Mouse (Mus musculus) liver, embryonic 13.5 days (tissue): Measurements from ENCODE around the gene Olfr1413. TPM values are rescaled to one million over a fixed set of nuclear protein-coding genes. Genes with fewer than 3 reads are reported as not detected.

Experiments
- ATAC-seq: fragments of 200-750 bp; cut with Nextera tagmentation; 2 replicates; pipeline ENCODE4 v1.8.0; 2017; ENCODE audit warnings: low read depth, mild to moderate bottlenecking, moderate number of reproducible peaks, moderate library complexity
- DNase-seq: peaks from one replicate; pipeline ENCODE4 v3.0.0; 2022
- H3K27ac ChIP-seq: fragments of 300-500 bp; sonication (generic); 2 replicates; pipeline ENCODE4 v1.5.1; 2015; ENCODE audit warnings: moderate library complexity, mild to moderate bottlenecking, inconsistent platforms
- H3K27me3 ChIP-seq: fragments of 300-500 bp; sonication (generic); 2 replicates; pipeline ENCODE4 v1.6.1; 2015; ENCODE audit warnings: mild to moderate bottlenecking, inconsistent platforms
- H3K36me3 ChIP-seq: fragments of 300-500 bp; sonication (generic); 2 replicates; pipeline ENCODE4 v1.6.1; 2015; ENCODE audit warnings: mild to moderate bottlenecking, inconsistent platforms
- H3K4me1 ChIP-seq: fragments of 300-500 bp; sonication (generic); replicated peaks from 2 replicates; pipeline ENCODE4 v1.6.1; 2015; ENCODE audit warnings: inconsistent platforms
- H3K4me2 ChIP-seq: fragments of 300-500 bp; sonication (generic); 2 replicates; pipeline ENCODE4 v1.6.1; 2015; ENCODE audit warnings: inconsistent platforms, mild to moderate bottlenecking, moderate library complexity
- H3K4me3 ChIP-seq: fragments of 300-500 bp; sonication (generic); replicated peaks from 2 replicates; pipeline ENCODE4 v1.5.1; 2015; ENCODE audit warnings: mild to moderate bottlenecking, inconsistent platforms
- H3K9ac ChIP-seq: fragments of 300-500 bp; sonication (generic); 2 replicates; pipeline ENCODE4 v1.6.1; 2015; ENCODE audit warnings: mild to moderate bottlenecking, inconsistent platforms
- H3K9me3 ChIP-seq: fragments of 300-500 bp; sonication (generic); replicated peaks from 2 replicates; pipeline ENCODE4 v1.6.1; 2016; ENCODE audit warnings: inconsistent platforms
- WGBS: fragments of 180-500 bp; shearing (Covaris S2); methylation state at CpG from one replicate; pipeline ENCODE4 v1.1.7; 2015; ENCODE audit not compliant: insufficient replicate concordance; 5-methylcytosine and 5-hydroxymethylcytosine counted together
- polyA plus RNA-seq: library from polyadenylated mRNA; unstranded; fragments of >200 nt; fragmentation: Nextera tagmentation; extraction: Ambion mirVana; gene quantifications from 2 replicates; pipeline ENCODE4 v1.2.1, GENCODE M21; 2015

Gene Olfr1413
- not detected in 2 replicates for polyA plus RNA-seq

GRCm38 (mm10) chr1:92571022-92571421 lies at the start of gene Olfr1413:
Gene Olfr1413, plus strand, starts transcription at chr1:92571322.
- Histone ChIP-seq H3K27ac (no peak within 1 kb of the TSS), H3K4me2 (no peak within 1 kb of the TSS), H3K4me1 (no peaks in the 10 kb centered on the region), H3K9me3 (no peaks in the 10 kb centered on the region), H3K27me3 (no peaks in the 10 kb centered on the region), H3K36me3 (no peaks in the 10 kb centered on the region), H3K9ac (no peak within 1 kb of the TSS), H3K4me3 (no peak within 1 kb of the TSS)
- WGBS, result 55% methylated on average over 3 of the region's 3 CpGs
- ATAC-seq, result no peak
- DNase-seq, result no peak

DNA sequence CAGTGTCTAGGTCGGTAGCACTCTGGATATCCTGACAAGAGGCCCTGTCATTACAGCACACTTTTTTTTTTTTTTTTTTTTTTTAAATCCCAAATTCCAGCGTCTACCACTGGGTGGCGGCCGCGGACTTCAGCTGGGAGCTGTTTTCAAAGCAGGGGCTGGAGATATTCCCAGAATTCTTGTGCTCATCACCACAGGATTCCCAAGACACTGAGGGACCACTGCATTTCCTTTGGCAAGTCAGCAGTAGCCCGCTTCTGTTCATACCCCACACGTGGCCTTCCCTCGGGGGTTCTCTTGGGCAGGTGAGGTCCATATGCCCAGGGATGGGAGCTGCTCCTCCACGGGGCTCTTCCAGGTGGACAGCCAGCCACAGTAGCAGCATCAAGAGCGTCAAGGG lies 49.7 kb upstream of the Olfr1413 start:
- ATAC-seq (no peak), DNase-seq (no peak)
- 11% methylated on average over 10 of the region's 10 CpGs for WGBS
- Histone ChIP-seq H3K4me3 (no peak overlapping the region), H3K4me1 (no peaks in the 10 kb centered on the region), H3K9me3 (no peaks in the 10 kb centered on the region), H3K27me3 (no peaks in the 10 kb centered on the region), H3K4me2 (no peak overlapping the region), H3K36me3 (no peaks in the 10 kb centered on the region), H3K9ac (no peak overlapping the region), H3K27ac (no peak overlapping the region)

DNA sequence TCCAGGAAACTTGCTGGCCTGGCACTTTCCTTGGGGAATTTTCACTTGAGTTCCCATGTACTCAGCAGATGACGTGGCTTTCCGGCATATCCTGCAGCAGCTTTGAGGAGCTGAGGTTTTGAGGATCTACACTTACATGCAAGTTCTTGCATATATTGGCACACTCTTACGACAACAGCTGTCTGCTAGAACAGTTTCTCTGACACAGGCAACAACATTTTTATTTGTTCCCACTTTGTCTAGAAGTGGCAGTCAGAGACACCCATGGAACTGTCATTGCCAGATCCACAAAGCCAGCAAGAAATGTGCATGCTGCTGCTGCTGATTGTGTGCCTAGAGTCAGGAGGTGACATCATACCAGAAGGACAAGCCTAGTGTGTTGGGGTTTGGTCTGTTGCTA lies 47.4 kb upstream of the Olfr1413 start:
- WGBS, result 73% methylated on average over 3 of the region's 3 CpGs
- H3K27me3 ChIP-seq, result no peaks in the 10 kb centered on the region
- no peak overlapping the region for H3K9ac ChIP-seq
- ATAC-seq (no peak), DNase-seq (no peak)
- no peaks in the 10 kb centered on the region for H3K36me3 ChIP-seq
- no peak overlapping the region for H3K27ac ChIP-seq
- H3K9me3 ChIP-seq, result no peaks in the 10 kb centered on the region
- no peak overlapping the region for H3K4me3 ChIP-seq
- H3K4me2 ChIP-seq, result no peak overlapping the region
- no peaks in the 10 kb centered on the region for H3K4me1 ChIP-seq

- DNase-seq, result no peak
- Histone ChIP-seq H3K27ac (no peak overlapping the region), H3K9me3 (no peaks in the 10 kb centered on the region), H3K27me3 (no peaks in the 10 kb centered on the region), H3K4me1 (no peaks in the 10 kb centered on the region), H3K4me2 (no peak overlapping the region), H3K4me3 (no peak overlapping the region), H3K9ac (no peak overlapping the region), H3K36me3 (no peaks in the 10 kb centered on the region)
- WGBS, result 32% methylated on average over 5 of the region's 5 CpGs
- ATAC-seq, result no peak
Measured at GRCm38 (mm10) chr1:92536972-92537371, 34.1 kb upstream of the Olfr1413 start.

- ATAC-seq (no peak), DNase-seq (no peak)
- no peak overlapping the region for H3K27ac ChIP-seq
- H3K4me2 ChIP-seq, result no peak overlapping the region
- no peaks in the 10 kb centered on the region for H3K36me3 ChIP-seq
- WGBS, result 33% methylated on average over 2 of the region's 2 CpGs
- no peak overlapping the region for H3K9ac ChIP-seq
- H3K27me3 ChIP-seq, result no peaks in the 10 kb centered on the region
- H3K4me3 ChIP-seq, result no peak overlapping the region
- H3K9me3 ChIP-seq, result no peaks in the 10 kb centered on the region
- H3K4me1 ChIP-seq, result no peaks in the 10 kb centered on the region
Measured at GRCm38 (mm10) chr1:92539071-92539470, 32.1 kb upstream of the Olfr1413 start.

DNA sequence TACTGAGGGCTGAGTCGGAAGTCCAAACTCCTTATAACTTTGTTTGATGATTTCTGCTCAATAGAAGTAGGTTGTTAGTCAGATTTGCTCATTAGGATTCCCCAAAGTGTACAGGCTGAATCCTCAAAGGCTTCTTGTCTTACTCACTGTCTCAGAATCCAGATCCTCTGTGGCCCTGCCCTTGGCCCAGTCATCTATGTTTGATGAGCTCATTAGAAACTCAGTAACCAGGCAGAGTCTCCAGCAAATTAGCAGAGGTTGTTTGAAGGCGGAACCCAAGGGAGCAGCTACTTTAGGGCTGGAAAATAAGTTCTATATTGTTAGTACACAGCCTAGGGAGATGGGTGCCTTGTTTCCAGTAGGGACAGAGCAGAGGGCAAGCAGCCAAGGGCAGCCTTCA lies 25.2 kb upstream of the Olfr1413 start:
- ATAC-seq, result no peak

DNA sequence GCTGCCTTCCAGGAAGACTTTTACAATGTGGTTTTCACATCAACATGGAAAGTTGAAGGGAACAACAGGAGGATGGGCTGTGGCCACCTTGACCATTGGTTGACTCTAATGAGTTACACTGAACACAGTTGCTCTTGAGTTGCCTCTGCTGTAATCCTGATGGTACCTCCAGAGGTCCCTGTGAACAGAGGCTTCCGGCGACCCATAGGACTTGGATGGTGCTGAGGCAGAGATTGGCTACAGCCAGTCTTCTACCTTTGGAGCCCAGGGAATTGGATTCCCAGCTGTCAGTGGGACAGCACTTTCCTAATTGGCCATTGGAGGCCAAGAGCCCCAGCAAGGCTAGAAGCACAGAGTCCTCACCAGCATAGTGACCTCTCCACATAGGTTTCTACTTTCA lies 14.4 kb downstream of the Olfr1413 start, which contains the start of gene Olfr1412:
Gene Olfr1412, plus strand, starts transcription at position 301 of the 400 bp plus-strand sequence.
- H3K4me1 ChIP-seq, result no peaks in the 10 kb centered on the region
- no peaks in the 10 kb centered on the region for H3K27me3 ChIP-seq
- H3K36me3 ChIP-seq, result no peaks in the 10 kb centered on the region
- WGBS, result 92% methylated on average over 2 of the region's 2 CpGs
- no peak within 1 kb of the TSS for H3K4me3 ChIP-seq
- H3K9me3 ChIP-seq, result no peaks in the 10 kb centered on the region
- DNase-seq (no peak), ATAC-seq (no peak)
- H3K4me2 ChIP-seq, result no peak within 1 kb of the TSS
- H3K27ac ChIP-seq, result no peak within 1 kb of the TSS
- H3K9ac ChIP-seq, result no peak within 1 kb of the TSS

More for the DNA sequence above, 25.2 kb upstream of the Olfr1413 start:
- Histone ChIP-seq H3K4me3 (no peak overlapping the region), H3K36me3 (no peaks in the 10 kb centered on the region), H3K9me3 (no peaks in the 10 kb centered on the region), H3K9ac (no peak overlapping the region), H3K27me3 (no peaks in the 10 kb centered on the region), H3K4me2 (no peak overlapping the region), H3K4me1 (no peaks in the 10 kb centered on the region), H3K27ac (no peak overlapping the region)
- WGBS, result 50% methylated on average over 2 of the region's 2 CpGs
- no peak for DNase-seq

GRCm38 (mm10) chr1:92594111-92594510 lies 23.0 kb downstream of the Olfr1413 start, which contains the start of gene Olfr1411:
Gene Olfr1411, plus strand, starts transcription at chr1:92594411.
- Histone ChIP-seq H3K36me3 (no peaks in the 10 kb centered on the region), H3K4me1 (no peaks in the 10 kb centered on the region), H3K27me3 (no peaks in the 10 kb centered on the region), H3K4me3 (no peak within 1 kb of the TSS), H3K9ac (no peak within 1 kb of the TSS), H3K4me2 (no peak within 1 kb of the TSS), H3K9me3 (no peaks in the 10 kb centered on the region), H3K27ac (no peak within 1 kb of the TSS)
- no peak for ATAC-seq
- no peak for DNase-seq

GRCm38 (mm10) chr1:92596019-92596418 lies 24.9 kb downstream of the Olfr1413 start:
- no peak for ATAC-seq
- H3K4me3 ChIP-seq, result no peak overlapping the region
- no peaks in the 10 kb centered on the region for H3K27me3 ChIP-seq
- no peak overlapping the region for H3K9ac ChIP-seq
- no peak overlapping the region for H3K27ac ChIP-seq
- no peak for DNase-seq
- H3K4me2 ChIP-seq, result no peak overlapping the region
- H3K36me3 ChIP-seq, result no peaks in the 10 kb centered on the region
- 58% methylated on average over 3 of the region's 3 CpGs for WGBS
- H3K9me3 ChIP-seq, result no peaks in the 10 kb centered on the region
- no peaks in the 10 kb centered on the region for H3K4me1 ChIP-seq

- H3K27ac ChIP-seq, result no peak within 1 kb of the TSS
- no peaks in the 10 kb centered on the region for H3K27me3 ChIP-seq
- WGBS, result 72% methylated on average over 1 of the region's 1 CpGs
- H3K4me2 ChIP-seq, result no peak within 1 kb of the TSS
- H3K9me3 ChIP-seq, result no peaks in the 10 kb centered on the region
- no peak within 1 kb of the TSS for H3K4me3 ChIP-seq
- ATAC-seq, result no peak
- no peak for DNase-seq
- H3K4me1 ChIP-seq, result no peaks in the 10 kb centered on the region
- H3K36me3 ChIP-seq, result no peaks in the 10 kb centered on the region
- no peak within 1 kb of the TSS for H3K9ac ChIP-seq
Measured at GRCm38 (mm10) chr1:92605482-92605881, 34.4 kb downstream of the Olfr1413 start, which contains the start of gene Olfr1410. Gene Olfr1410, plus strand, starts transcription at chr1:92605782.

DNA sequence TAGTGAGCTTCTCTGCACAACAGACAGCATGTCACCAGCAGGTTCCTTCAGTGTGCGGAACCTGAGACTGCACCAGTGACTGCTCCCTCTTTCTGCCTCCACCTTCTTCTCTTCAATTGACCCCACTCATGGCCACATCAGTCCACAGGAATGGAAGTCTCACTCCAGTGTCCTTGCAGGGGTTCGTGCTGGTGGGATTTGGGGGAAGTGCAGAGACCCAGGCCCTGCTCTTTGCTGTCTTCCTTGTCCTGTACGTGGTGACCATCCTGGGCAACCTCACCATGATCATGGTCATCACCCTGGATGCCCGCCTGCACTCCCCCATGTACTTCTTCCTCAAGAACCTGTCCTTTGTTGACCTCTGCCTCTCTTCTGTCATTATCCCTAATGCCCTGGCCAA lies 36.6 kb downstream of the Olfr1413 start:
- WGBS, result 44% methylated on average over 4 of the region's 4 CpGs
- ATAC-seq (no peak), DNase-seq (no peak)
- no peak overlapping the region for H3K27ac ChIP-seq
- no peak overlapping the region for H3K4me2 ChIP-seq
- no peaks in the 10 kb centered on the region for H3K36me3 ChIP-seq
- H3K9ac ChIP-seq, result no peak overlapping the region
- H3K4me1 ChIP-seq, result no peaks in the 10 kb centered on the region
- no peaks in the 10 kb centered on the region for H3K27me3 ChIP-seq
- no peak overlapping the region for H3K4me3 ChIP-seq
- H3K9me3 ChIP-seq, result no peaks in the 10 kb centered on the region

- H3K27me3 ChIP-seq, result no peaks in the 10 kb centered on the region
- no peak overlapping the region for H3K27ac ChIP-seq
- no peak overlapping the region for H3K4me3 ChIP-seq
- H3K4me2 ChIP-seq, result no peak overlapping the region
- H3K4me1 ChIP-seq, result no peaks in the 10 kb centered on the region
- no peak overlapping the region for H3K9ac ChIP-seq
- DNase-seq (peak; percentile 7), ATAC-seq (no peak)
- no peaks in the 10 kb centered on the region for H3K9me3 ChIP-seq
- WGBS, result 4% methylated on average over 5 of the region's 5 CpGs
- no peaks in the 10 kb centered on the region for H3K36me3 ChIP-seq
Measured at GRCm38 (mm10) chr1:92611008-92611407, 39.9 kb downstream of the Olfr1413 start.
